Mouse (Mus musculus): ENCODE measurements at regions not wholly inside any gene's neighbourhood (a gene's known extent, or its start where the extent isn't known, plus 50 kb on each side); places are given as distances from the start of the nearest gene placed in this dataset.

- TF ChIP-seq CTCF (IDR thresholded peaks at IDR 0.05; ENCODE audit: low read depth, low read length) (no peak), POLR2A (IDR thresholded peaks at IDR 0.05; ENCODE audit: extremely low read depth, insufficient read depth, low read length) (no peak)
- Histone ChIP-seq H3K36me3 (ENCODE audit: control insufficient read depth, insufficient read depth, low read length) (no peaks in the 10 kb centered on the region), H3K9ac (ENCODE audit: low read depth, low read length) (no peak overlapping the region), H3K4me1 (ENCODE audit: control insufficient read depth, insufficient read depth, low read length) (no peaks in the 10 kb centered on the region), H3K27me3 (ENCODE audit: control insufficient read depth, insufficient read depth, low read length) (no peaks in the 10 kb centered on the region), H3K4me3 (ENCODE audit: insufficient read depth, low read depth, low read length) (no peak overlapping the region), H3K27ac (replicated peaks; ENCODE audit: insufficient read depth, low read depth, low read length) (no peak overlapping the region), H3K79me2 (ENCODE audit: control insufficient read depth, insufficient read depth, low read length) (no peaks in the 10 kb centered on the region)
- no peak for DNase-seq (ENCODE audit: extremely low read depth, low read depth, low spot score)
- WGBS: 90% methylated on average over 15 of the region's 15 CpGs
These were observed 1004.7 kb upstream of the A1bg start for GRCm38 (mm10) chr15:61927385-61928120.

DNA sequence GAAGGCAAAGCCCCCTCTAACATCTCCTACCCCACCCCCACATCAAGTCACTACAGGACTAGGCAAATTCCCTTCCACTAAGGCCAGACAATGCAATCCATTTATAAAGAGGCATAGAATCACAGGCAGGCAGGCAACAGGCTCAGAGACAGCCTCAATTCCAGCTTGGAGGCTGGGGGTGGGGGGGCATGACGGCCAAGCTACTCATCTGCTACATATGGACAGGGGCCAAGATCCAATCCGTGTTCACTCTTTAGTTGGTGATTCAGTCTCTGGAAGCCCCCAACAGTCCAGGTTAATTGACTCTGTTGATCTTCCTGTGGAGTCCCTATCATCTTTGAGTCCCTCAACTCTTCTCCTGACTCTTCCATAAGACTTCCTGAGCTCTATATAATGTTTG, 997.2 kb upstream of the A1bg start:
- 88% methylated on average over 2 of the region's 2 CpGs for WGBS
- no peaks in the 10 kb centered on the region for H3K4me1 ChIP-seq (ENCODE audit: control insufficient read depth, insufficient read depth, low read length)
- no peak overlapping the region for H3K27ac ChIP-seq (replicated peaks; ENCODE audit: insufficient read depth, low read depth, low read length)
- H3K27me3 ChIP-seq (ENCODE audit: control insufficient read depth, insufficient read depth, low read length): no peaks in the 10 kb centered on the region
- H3K36me3 ChIP-seq (ENCODE audit: control insufficient read depth, insufficient read depth, low read length): no peaks in the 10 kb centered on the region
- no peaks in the 10 kb centered on the region for H3K79me2 ChIP-seq (ENCODE audit: control insufficient read depth, insufficient read depth, low read length)
- no peak for DNase-seq (ENCODE audit: extremely low read depth, low read depth, low spot score)
- H3K4me3 ChIP-seq (ENCODE audit: insufficient read depth, low read depth, low read length): no peak overlapping the region
- TF ChIP-seq CTCF (IDR thresholded peaks at IDR 0.05; ENCODE audit: low read depth, low read length) (no peak), POLR2A (IDR thresholded peaks at IDR 0.05; ENCODE audit: extremely low read depth, insufficient read depth, low read length) (no peak)
- H3K9ac ChIP-seq (ENCODE audit: low read depth, low read length): no peak overlapping the region

- H3K4me3 ChIP-seq (ENCODE audit: insufficient read depth, low read depth, low read length): no peak overlapping the region
- no peaks in the 10 kb centered on the region for H3K79me2 ChIP-seq (ENCODE audit: control insufficient read depth, insufficient read depth, low read length)
- H3K36me3 ChIP-seq (ENCODE audit: control insufficient read depth, insufficient read depth, low read length): no peaks in the 10 kb centered on the region
- no peaks in the 10 kb centered on the region for H3K27me3 ChIP-seq (ENCODE audit: control insufficient read depth, insufficient read depth, low read length)
- 51% methylated on average over 7 of the region's 7 CpGs for WGBS
- TF ChIP-seq POLR2A (IDR thresholded peaks at IDR 0.05; ENCODE audit: extremely low read depth, insufficient read depth, low read length): no peak
- no peak for TF ChIP-seq CTCF (IDR thresholded peaks at IDR 0.05; ENCODE audit: low read depth, low read length)
- peaks cover 2% of the 10 kb centered on the region; the same call in 1 of the 2 replicates for H3K4me1 ChIP-seq (ENCODE audit: control insufficient read depth, insufficient read depth, low read length)
- H3K9ac ChIP-seq (ENCODE audit: low read depth, low read length): no peak overlapping the region
- H3K27ac ChIP-seq (replicated peaks; ENCODE audit: insufficient read depth, low read depth, low read length): no peak overlapping the region
- peak; percentile 82 for DNase-seq (ENCODE audit: extremely low read depth, low read depth, low spot score)
These were observed 990.8 kb upstream of the A1bg start for GRCm38 (mm10) chr15:61913546-61914160.

- no peaks in the 10 kb centered on the region for H3K4me1 ChIP-seq (ENCODE audit: control insufficient read depth, insufficient read depth, low read length)
- no peak overlapping the region for H3K27ac ChIP-seq (replicated peaks; ENCODE audit: insufficient read depth, low read depth, low read length)
- no peak overlapping the region for H3K4me3 ChIP-seq (ENCODE audit: insufficient read depth, low read depth, low read length)
- TF ChIP-seq POLR2A (IDR thresholded peaks at IDR 0.05; ENCODE audit: extremely low read depth, insufficient read depth, low read length): no peak
- TF ChIP-seq CTCF (IDR thresholded peaks at IDR 0.05; ENCODE audit: low read depth, low read length): no peak
- H3K36me3 ChIP-seq (ENCODE audit: control insufficient read depth, insufficient read depth, low read length): no peaks in the 10 kb centered on the region
- no peaks in the 10 kb centered on the region for H3K79me2 ChIP-seq (ENCODE audit: control insufficient read depth, insufficient read depth, low read length)
- DNase-seq (ENCODE audit: extremely low read depth, low read depth, low spot score): no peak
- H3K27me3 ChIP-seq (ENCODE audit: control insufficient read depth, insufficient read depth, low read length): no peaks in the 10 kb centered on the region
- H3K9ac ChIP-seq (ENCODE audit: low read depth, low read length): no peak overlapping the region
- 68% methylated on average over 5 of the region's 5 CpGs for WGBS
These were observed 982.5 kb upstream of the A1bg start for GRCm38 (mm10) chr15:61905165-61905845.

DNA sequence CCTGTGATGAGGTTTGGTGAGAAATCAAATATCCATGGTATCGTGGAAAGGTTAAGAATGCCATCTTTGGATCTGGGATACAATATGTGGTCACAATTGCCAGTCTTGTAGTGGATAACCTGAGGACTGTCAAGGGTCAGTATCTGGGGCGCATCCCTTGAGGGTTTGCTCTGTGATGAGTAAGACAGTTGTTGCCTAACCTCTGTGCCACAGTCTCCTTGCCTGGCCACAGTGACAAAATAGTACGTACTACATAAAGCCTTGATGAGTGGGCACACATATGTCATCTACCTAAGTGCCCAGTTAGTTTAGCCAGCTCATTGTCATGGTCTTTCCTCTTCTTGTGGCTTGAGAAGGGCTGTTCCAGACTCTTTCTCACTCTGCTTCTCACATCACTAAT, 977.0 kb upstream of the A1bg start:
- no peak for TF ChIP-seq CTCF (IDR thresholded peaks at IDR 0.05; ENCODE audit: low read depth, low read length)
- no peak for TF ChIP-seq POLR2A (IDR thresholded peaks at IDR 0.05; ENCODE audit: extremely low read depth, insufficient read depth, low read length)
- no peak for DNase-seq (ENCODE audit: extremely low read depth, low read depth, low spot score)
- Histone ChIP-seq H3K36me3 (ENCODE audit: control insufficient read depth, insufficient read depth, low read length) (no peaks in the 10 kb centered on the region), H3K4me3 (ENCODE audit: insufficient read depth, low read depth, low read length) (no peak overlapping the region), H3K79me2 (ENCODE audit: control insufficient read depth, insufficient read depth, low read length) (no peaks in the 10 kb centered on the region), H3K9ac (ENCODE audit: low read depth, low read length) (no peak overlapping the region), H3K27ac (replicated peaks; ENCODE audit: insufficient read depth, low read depth, low read length) (no peak overlapping the region), H3K27me3 (ENCODE audit: control insufficient read depth, insufficient read depth, low read length) (no peaks in the 10 kb centered on the region), H3K4me1 (ENCODE audit: control insufficient read depth, insufficient read depth, low read length) (no peaks in the 10 kb centered on the region)
- WGBS: 88% methylated on average over 3 of the region's 3 CpGs

Data from liver, adult 2 months (tissue).